Mouse (Mus musculus) layer of hippocampus, adult 6 months (tissue): Measurements from ENCODE around the gene Eef2k. TPM values are rescaled to one million over a fixed set of nuclear protein-coding genes. Genes with fewer than 3 reads are reported as not detected.

ENCODE experiments used
- long read RNA-seq, 2 experiments: library from polyadenylated mRNA; unstranded; transcript quantifications; one replicate each; pipeline ENCODE4 v2.0.0; 2019 to 2020
- polyA plus RNA-seq: library from polyadenylated mRNA; unstranded; fragments of <200 nt; fragmentation: Nextera tagmentation; gene quantifications from 2 replicates; pipeline ENCODE4 v1.2.3, GENCODE M21; 2021

Eef2k gene
- polyA plus RNA-seq: 6.8 and 7.3 TPM in 2 replicates
- long read RNA-seq, experiment 1, full-length matches to known transcripts: 16 of 26 reads
- long read RNA-seq, experiment 1, partial matches to known transcripts: 5 of 26 reads
- long read RNA-seq, experiment 1, other reads (novel, unspliced or antisense): 5 of 26 reads
- long read RNA-seq, experiment 2, full-length matches to known transcripts: 33 of 69 reads
- long read RNA-seq, experiment 2, partial matches to known transcripts: 10 of 69 reads
- long read RNA-seq, experiment 2, other reads (novel, unspliced or antisense): 26 of 69 reads

GRCm38 (mm10) chr7:120842345-120843036 lies at the start of gene Eef2k:
Gene Eef2k, plus strand, starts transcription at chr7:120842831.

GRCm38 (mm10) chr7:120811834-120812415 lies 30.7 kb upstream of the Eef2k start, which contains the start of gene Gm5737:
Gene Gm5737, plus strand, starts transcription at chr7:120812365.

GRCm38 (mm10) chr7:120917592-120918461 lies 75.2 kb downstream of the Eef2k start, which contains the start of gene Polr3e:
Gene Polr3e, plus strand, starts transcription at chr7:120917744.

Other genes starting within 250 kb of the Eef2k start
- 234 and 247 TPM in 2 replicates for gene Uqcrc2, start 207.7 kb upstream of the Eef2k start, polyA plus RNA-seq
- gene Pdzd9, start 172.5 kb upstream of the Eef2k start, polyA plus RNA-seq: 0.13 and 0.18 TPM in 2 replicates
- gene Mosmo, start 165.2 kb upstream of the Eef2k start, polyA plus RNA-seq: 9.6 and 11.2 TPM in 2 replicates
- gene Vwa3a, start 103.5 kb upstream of the Eef2k start, polyA plus RNA-seq: 3.2 and 3.6 TPM in 2 replicates
- gene Gm5737, start 30.5 kb upstream of the Eef2k start, polyA plus RNA-seq: not detected in 2 replicates
- 12.0 and 12.6 TPM in 2 replicates for gene Polr3e, start 74.9 kb downstream of the Eef2k start, polyA plus RNA-seq
- 0.72 and 1.8 TPM in 2 replicates for gene Cdr2, start 139.5 kb downstream of the Eef2k start, polyA plus RNA-seq
- gene Mfsd13b, start 139.7 kb downstream of the Eef2k start, polyA plus RNA-seq: 1.8 and 3.3 TPM in 2 replicates
- 77.7 and 80.9 TPM in 2 replicates for gene Mettl9, start 191.6 kb downstream of the Eef2k start, polyA plus RNA-seq
- gene Igsf6, start 231.7 kb downstream of the Eef2k start, polyA plus RNA-seq: 0.52 and 0.68 TPM in 2 replicates
- 0.05 and 0.06 TPM in 2 replicates for gene Otoa, start 238.8 kb downstream of the Eef2k start, polyA plus RNA-seq